Mouse (Mus musculus): Measurements from ENCODE around the gene Uck2. TPM values are rescaled to one million over a fixed set of nuclear protein-coding genes. Genes with fewer than 3 reads are reported as not detected.
A peak's percentile ranks its signal among the peaks of the same experiment; 100 is the strongest.

The Uck2 gene
- polyA plus RNA-seq, 1 experiment from 2014 or later = 49.5 TPM

GRCm38 (mm10) chr1:167282112-167282511 lies 3.0 kb downstream of the Uck2 start:
- no peak overlapping the region for H3K27ac ChIP-seq
- H3K9me3 ChIP-seq = no peaks in the 10 kb centered on the region
- H3K4me1 ChIP-seq (replicated peaks) = peaks cover 9% of the 10 kb centered on the region
- H3K27me3 ChIP-seq (replicated peaks) = peaks cover 2% of the 10 kb centered on the region; the same call in 1 of the 2 replicates
- H3K4me2 ChIP-seq (replicated peaks) = no peak overlapping the region
- no peaks in the 10 kb centered on the region for H3K36me3 ChIP-seq
- H3K4me3 ChIP-seq (replicated peaks) = no peak overlapping the region
- no peak overlapping the region for H3K9ac ChIP-seq
- no peak for ATAC-seq
- WGBS = 79% methylated on average over 3 of the region's 3 CpGs

- no peaks in the 10 kb centered on the region for H3K36me3 ChIP-seq
- 89% methylated on average over 10 of the region's 10 CpGs for WGBS
- no peak for ATAC-seq
- H3K4me1 ChIP-seq (replicated peaks) = peaks cover 4% of the 10 kb centered on the region
- H3K27ac ChIP-seq = no peak overlapping the region
- no peak overlapping the region for H3K4me2 ChIP-seq (replicated peaks)
- H3K4me3 ChIP-seq (replicated peaks) = no peak overlapping the region
- no peaks in the 10 kb centered on the region for H3K9me3 ChIP-seq
- no peaks in the 10 kb centered on the region for H3K27me3 ChIP-seq (replicated peaks)
- no peak overlapping the region for H3K9ac ChIP-seq
Measured at GRCm38 (mm10) chr1:167280061-167280460, 5.1 kb downstream of the Uck2 start.

GRCm38 (mm10) chr1:167279160-167279715 lies 5.9 kb downstream of the Uck2 start:
- H3K4me1 ChIP-seq (replicated peaks) = peaks cover 5% of the 10 kb centered on the region; the same call in 1 of the 2 replicates
- no peak overlapping the region for H3K27ac ChIP-seq
- no peaks in the 10 kb centered on the region for H3K9me3 ChIP-seq
- no peak overlapping the region for H3K4me2 ChIP-seq (replicated peaks)
- WGBS = 86% methylated on average over 13 of the region's 13 CpGs
- no peaks in the 10 kb centered on the region for H3K27me3 ChIP-seq (replicated peaks)
- H3K4me3 ChIP-seq (replicated peaks) = no peak overlapping the region
- no peak for ATAC-seq
- H3K36me3 ChIP-seq = no peaks in the 10 kb centered on the region
- H3K9ac ChIP-seq = no peak overlapping the region

DNA sequence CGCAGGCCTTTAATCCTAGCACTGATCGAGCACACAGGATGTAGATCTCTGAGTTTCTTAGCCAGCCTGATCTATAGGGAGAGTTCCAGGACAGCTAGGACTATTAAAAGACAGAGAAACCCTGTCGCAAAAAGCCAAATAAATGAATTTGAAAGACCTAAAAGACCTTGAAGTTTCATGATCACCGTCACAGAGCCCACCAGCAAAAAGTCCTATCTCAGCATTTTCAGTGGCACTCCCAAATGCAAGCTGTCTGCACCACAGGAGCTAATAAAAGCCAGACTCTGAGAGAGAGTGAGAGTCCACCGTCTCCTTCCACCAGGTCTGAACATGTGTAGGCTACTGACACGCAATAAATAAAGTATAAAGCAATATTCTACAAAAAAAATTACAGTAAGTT lies 6.7 kb downstream of the Uck2 start:
- 63% methylated on average over 6 of the region's 6 CpGs for WGBS
- no peaks in the 10 kb centered on the region for H3K36me3 ChIP-seq
- no peaks in the 10 kb centered on the region for H3K27me3 ChIP-seq (replicated peaks)
- H3K9ac ChIP-seq = no peak overlapping the region
- H3K9me3 ChIP-seq = no peaks in the 10 kb centered on the region
- no peak overlapping the region for H3K4me2 ChIP-seq (replicated peaks)
- no peak overlapping the region for H3K4me3 ChIP-seq (replicated peaks)
- H3K4me1 ChIP-seq (replicated peaks) = peaks cover 13% of the 10 kb centered on the region
- ATAC-seq = no peak
- no peak overlapping the region for H3K27ac ChIP-seq

GRCm38 (mm10) chr1:167274646-167275390 lies 10.3 kb downstream of the Uck2 start:
- no peak overlapping the region for H3K27ac ChIP-seq
- no peaks in the 10 kb centered on the region for H3K27me3 ChIP-seq (replicated peaks)
- H3K4me3 ChIP-seq (replicated peaks) = no peak overlapping the region
- WGBS = 81% methylated on average over 12 of the region's 12 CpGs
- no peaks in the 10 kb centered on the region for H3K36me3 ChIP-seq
- H3K4me2 ChIP-seq (replicated peaks) = no peak overlapping the region
- H3K9me3 ChIP-seq = no peaks in the 10 kb centered on the region
- ATAC-seq = no peak
- no peak overlapping the region for H3K9ac ChIP-seq
- H3K4me1 ChIP-seq (replicated peaks) = peaks cover 30% of the 10 kb centered on the region

GRCm38 (mm10) chr1:167273380-167274163 lies 11.5 kb downstream of the Uck2 start:
- WGBS = 46% methylated on average over 14 of the region's 14 CpGs
- Histone ChIP-seq H3K9ac (no peak overlapping the region), H3K9me3 (no peaks in the 10 kb centered on the region), H3K4me3 (replicated peaks) (no peak overlapping the region), H3K4me2 (replicated peaks) (no peak overlapping the region), H3K36me3 (no peaks in the 10 kb centered on the region), H3K4me1 (replicated peaks) (peaks cover 42% of the 10 kb centered on the region), H3K27me3 (replicated peaks) (no peaks in the 10 kb centered on the region), H3K27ac (no peak overlapping the region)
- ATAC-seq = peak; percentile 84

GRCm38 (mm10) chr1:167271841-167272240 lies 13.3 kb downstream of the Uck2 start:
- 69% methylated on average over 8 of the region's 8 CpGs for WGBS
- ATAC-seq = no peak
- Histone ChIP-seq H3K27me3 (replicated peaks) (0 out of 2 replicates have a peak, but pooled peaks cover 3% of the 10 kb centered on the region), H3K4me3 (replicated peaks) (no peak overlapping the region), H3K9me3 (no peaks in the 10 kb centered on the region), H3K27ac (no peak overlapping the region), H3K4me2 (replicated peaks) (no peak overlapping the region), H3K4me1 (replicated peaks) (peaks cover 44% of the 10 kb centered on the region), H3K9ac (no peak overlapping the region), H3K36me3 (no peaks in the 10 kb centered on the region)

GRCm38 (mm10) chr1:167271304-167271703 lies 13.8 kb downstream of the Uck2 start:
- Histone ChIP-seq H3K4me2 (replicated peaks) (no peak overlapping the region), H3K4me3 (replicated peaks) (no peak overlapping the region), H3K4me1 (replicated peaks) (peaks cover 44% of the 10 kb centered on the region), H3K9me3 (no peaks in the 10 kb centered on the region), H3K27ac (no peak overlapping the region), H3K9ac (no peak overlapping the region), H3K36me3 (no peaks in the 10 kb centered on the region), H3K27me3 (replicated peaks) (0 out of 2 replicates have a peak, but pooled peaks cover 3% of the 10 kb centered on the region)
- WGBS = 45% methylated on average over 4 of the region's 4 CpGs
- ATAC-seq = peak; percentile 24; the same call in 1 of the 2 replicates

DNA sequence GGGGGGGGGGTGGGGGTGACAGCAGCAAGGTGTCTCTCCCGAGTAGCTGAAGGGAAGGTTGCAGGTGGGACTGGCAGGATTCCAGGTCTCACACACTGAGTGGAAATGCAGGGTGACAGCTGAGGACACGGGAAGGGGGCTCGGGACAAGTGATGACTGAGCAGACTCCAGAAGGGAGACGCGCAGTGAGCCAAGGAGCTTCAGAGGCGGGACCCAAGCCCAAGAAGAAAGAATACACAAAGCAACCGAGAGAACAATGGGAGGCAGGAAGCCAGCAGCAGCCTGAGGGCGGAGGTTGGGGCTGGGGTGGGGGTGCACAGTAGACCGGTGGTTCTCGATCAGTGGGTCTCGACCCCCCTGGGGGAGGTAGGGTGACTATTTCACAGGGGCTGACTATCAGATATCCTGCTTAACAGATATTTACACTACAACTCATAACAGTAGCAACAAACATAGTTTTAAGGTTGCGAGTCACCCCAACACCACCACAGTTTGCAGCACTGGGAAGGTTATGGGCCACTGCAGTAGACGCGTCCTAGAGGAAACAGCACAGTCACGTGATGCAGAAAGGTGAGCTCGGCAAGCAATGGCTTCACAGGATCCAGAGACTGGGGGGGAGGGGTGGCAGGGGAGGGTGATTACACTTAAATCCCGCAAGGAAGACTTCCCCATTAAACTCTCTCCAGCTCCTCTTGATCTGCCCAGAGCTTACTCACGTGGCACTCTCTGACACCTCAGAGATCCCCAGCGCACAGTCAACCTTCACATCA lies 14.6 kb downstream of the Uck2 start:
- Histone ChIP-seq H3K27me3 (replicated peaks) (0 out of 2 replicates have a peak, but pooled peaks cover 3% of the 10 kb centered on the region), H3K4me3 (replicated peaks) (0 out of 2 replicates have a peak overlapping the region, but pooled peaks have one; percentile 1), H3K27ac (peak overlapping the region; percentile 71; the same call in 1 of the 2 replicates), H3K9me3 (no peaks in the 10 kb centered on the region), H3K4me2 (replicated peaks) (peak overlapping the region; percentile 57), H3K36me3 (no peaks in the 10 kb centered on the region), H3K4me1 (replicated peaks) (peaks cover 44% of the 10 kb centered on the region), H3K9ac (no peak overlapping the region)
- 17% methylated on average over 19 of the region's 19 CpGs for WGBS
- peak; percentile 26 for ATAC-seq

GRCm38 (mm10) chr1:167269856-167270270 lies 15.3 kb downstream of the Uck2 start:
- H3K9me3 ChIP-seq = no peaks in the 10 kb centered on the region
- H3K27me3 ChIP-seq (replicated peaks) = 0 out of 2 replicates have a peak, but pooled peaks cover 3% of the 10 kb centered on the region
- no peak overlapping the region for H3K9ac ChIP-seq
- peaks cover 44% of the 10 kb centered on the region for H3K4me1 ChIP-seq (replicated peaks)
- H3K4me2 ChIP-seq (replicated peaks) = peak overlapping the region; percentile 57
- H3K36me3 ChIP-seq = no peaks in the 10 kb centered on the region
- no peak overlapping the region for H3K4me3 ChIP-seq (replicated peaks)
- H3K27ac ChIP-seq = peak overlapping the region; percentile 71
- WGBS = 18% methylated on average over 6 of the region's 6 CpGs
- peak; percentile 40 for ATAC-seq

GRCm38 (mm10) chr1:167269350-167269811 lies 15.7 kb downstream of the Uck2 start:
- Histone ChIP-seq H3K27ac (peak overlapping the region; percentile 71), H3K27me3 (replicated peaks) (0 out of 2 replicates have a peak, but pooled peaks cover 3% of the 10 kb centered on the region), H3K4me2 (replicated peaks) (peak overlapping the region; percentile 57; the same call in 1 of the 2 replicates), H3K9ac (no peak overlapping the region; the same call in 1 of the 2 replicates), H3K9me3 (no peaks in the 10 kb centered on the region), H3K4me3 (replicated peaks) (no peak overlapping the region), H3K36me3 (no peaks in the 10 kb centered on the region), H3K4me1 (replicated peaks) (peaks cover 44% of the 10 kb centered on the region)
- 35% methylated on average over 14 of the region's 14 CpGs for WGBS
- no peak for ATAC-seq

Measured in intestine, embryonic 15.5 days (tissue).